17 mouse cellular contexts compared by ENCODE assay signal in the genomic region with DNA sequence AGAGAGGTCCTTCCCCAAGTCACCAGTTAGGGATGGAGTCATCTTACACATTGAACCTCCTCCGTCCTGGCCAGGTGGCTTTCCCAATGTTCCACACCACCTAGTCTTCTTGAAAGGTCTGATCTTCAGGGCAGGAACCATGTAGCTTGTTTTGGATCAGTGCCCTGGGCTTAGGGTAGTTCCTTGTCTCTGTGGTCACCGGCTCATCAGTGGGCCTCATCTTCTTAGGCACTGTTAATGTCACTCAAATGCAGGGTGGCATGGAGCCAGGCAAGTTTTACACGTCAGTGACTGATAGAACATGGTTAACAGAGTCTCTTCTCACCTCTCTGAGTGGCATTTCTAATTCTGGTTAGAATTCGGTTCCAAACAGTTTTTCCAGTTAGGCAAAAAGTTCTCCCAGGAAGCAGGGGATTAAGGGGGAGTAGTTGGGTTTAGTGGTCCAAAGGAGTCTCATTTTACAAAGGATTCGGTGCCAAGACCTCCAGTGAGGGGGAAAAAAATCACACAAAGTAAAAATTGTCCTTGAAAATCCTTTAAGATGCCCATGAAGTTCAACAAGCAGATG. TPM values are rescaled to one million over a fixed set of nuclear protein-coding genes. Genes with fewer than 3 reads are reported as not detected.
DNase-seq lines count a peak whose midpoint lies in the region; ATAC-seq lines count a peak whose summit lies in the region.
"Had no signal": no experiment of that assay in that cellular context is flagged by ENCODE, and none has a peak within 500 bp of the region (broad histone marks: within the 10 kb centered on the region; RNA-seq: fewer than 3 reads in every experiment).

No protein-coding gene starts in this region.

- peak overlapping the region; percentile 44 for H3K27ac ChIP-seq in heart, embryonic 13.5 days (replicated peaks)
- 0 out of 2 replicates have a peak overlapping the region, but pooled peaks have one; percentile 35 for H3K27ac ChIP-seq in midbrain, embryonic 10.5 days (replicated peaks)
- no peak overlapping the region for H3K27ac ChIP-seq in midbrain, embryonic 13.5 days
- H3K27ac ChIP-seq in forebrain, embryonic 13.5 days: no peak overlapping the region
- H3K27ac ChIP-seq: neural tube, embryonic 13.5 days had no signal

- peaks cover 47% of the 10 kb centered on the region for H3K4me1 ChIP-seq in heart, embryonic 13.5 days
- peaks cover 44% of the 10 kb centered on the region for H3K4me1 ChIP-seq in midbrain, embryonic 10.5 days
- peaks cover 11% of the 10 kb centered on the region for H3K4me1 ChIP-seq in midbrain, embryonic 13.5 days (replicated peaks)
- peaks cover 23% of the 10 kb centered on the region for H3K4me1 ChIP-seq in forebrain, embryonic 13.5 days

- no peak overlapping the region for H3K9ac ChIP-seq in heart, embryonic 13.5 days
- no peak overlapping the region for H3K9ac ChIP-seq in midbrain, embryonic 13.5 days (replicated peaks)
- no peak overlapping the region for H3K9ac ChIP-seq in forebrain, embryonic 13.5 days
- H3K9ac ChIP-seq: liver, postnatal 0 days; neural tube, embryonic 13.5 days had no signal

- no peaks in the 10 kb centered on the region for H3K9me3 ChIP-seq in heart, embryonic 13.5 days
- H3K9me3 ChIP-seq in midbrain, embryonic 10.5 days (replicated peaks): no peaks in the 10 kb centered on the region
- no peaks in the 10 kb centered on the region for H3K9me3 ChIP-seq in midbrain, embryonic 13.5 days
- no peaks in the 10 kb centered on the region for H3K9me3 ChIP-seq in forebrain, embryonic 13.5 days (replicated peaks)
- H3K9me3 ChIP-seq: neural tube, embryonic 13.5 days had no signal

- no peak overlapping the region for H3K4me2 ChIP-seq in heart, embryonic 13.5 days
- no peak overlapping the region for H3K4me2 ChIP-seq in midbrain, embryonic 13.5 days (replicated peaks)
- H3K4me2 ChIP-seq in forebrain, embryonic 13.5 days: no peak overlapping the region
- H3K4me2 ChIP-seq: neural tube, embryonic 13.5 days had no signal

- no peak overlapping the region for H3K4me3 ChIP-seq in heart, embryonic 13.5 days
- no peak overlapping the region for H3K4me3 ChIP-seq in midbrain, embryonic 10.5 days
- H3K4me3 ChIP-seq in midbrain, embryonic 13.5 days (replicated peaks): no peak overlapping the region
- H3K4me3 ChIP-seq in forebrain, embryonic 13.5 days: no peak overlapping the region
- H3K4me3 ChIP-seq: neural tube, embryonic 13.5 days had no signal

- H3K27me3 ChIP-seq in heart, embryonic 13.5 days (replicated peaks): no peaks in the 10 kb centered on the region
- no peaks in the 10 kb centered on the region for H3K27me3 ChIP-seq in midbrain, embryonic 10.5 days (ENCODE audit: low read depth, poor library complexity, severe bottlenecking)
- no peaks in the 10 kb centered on the region for H3K27me3 ChIP-seq in midbrain, embryonic 13.5 days
- no peaks in the 10 kb centered on the region for H3K27me3 ChIP-seq in forebrain, embryonic 13.5 days
- H3K27me3 ChIP-seq: neural tube, embryonic 13.5 days had no signal

- WGBS in heart, embryonic 13.5 days: 30% methylated on average over 5 of the region's 5 CpGs
- WGBS in midbrain, embryonic 10.5 days: 66% methylated on average over 5 of the region's 5 CpGs
- 50% methylated on average over 5 of the region's 5 CpGs for WGBS in midbrain, embryonic 13.5 days
- WGBS in forebrain, embryonic 13.5 days: 50% methylated on average over 5 of the region's 5 CpGs

- no peaks in the 10 kb centered on the region for H3K36me3 ChIP-seq in heart, embryonic 13.5 days
- no peaks in the 10 kb centered on the region for H3K36me3 ChIP-seq in midbrain, embryonic 10.5 days
- H3K36me3 ChIP-seq in midbrain, embryonic 13.5 days: no peaks in the 10 kb centered on the region
- no peaks in the 10 kb centered on the region for H3K36me3 ChIP-seq in forebrain, embryonic 13.5 days (ENCODE audit: poor library complexity, severe bottlenecking)
- H3K36me3 ChIP-seq: neural tube, embryonic 13.5 days had no signal

- intact Hi-C loops in heart, postnatal 14 days (cut with DNase I): no loop called here

- ATAC-seq in heart, embryonic 13.5 days (ENCODE audit: extremely low read depth, insufficient number of reproducible peaks, low FRiP score, low TSS enrichment): 0 out of 2 replicates have a peak, but pooled peaks have one; percentile 17
- no peak for ATAC-seq in midbrain, embryonic 13.5 days
- ATAC-seq in granulocyte monocyte progenitor cell, adult 5-6 weeks (replicated peaks; ENCODE audit: poor library complexity, severe bottlenecking): peak; percentile 24
- ATAC-seq in forebrain, embryonic 13.5 days: no peak
- ATAC-seq: forebrain, embryonic 14.5 days; hindbrain, embryonic 16.5 days; liver, postnatal 0 days had no signal

- no peak for DNase-seq in heart, postnatal 14 days
- no peak for DNase-seq in midbrain, embryonic 10.5 days (ENCODE audit: low spot score)
- no peak for DNase-seq in testis, postnatal 14 days (ENCODE audit: low spot score)
- no peak for DNase-seq in left cerebral cortex, adult 8-10 months (ENCODE audit: low spot score in 2 of 2)
- DNase-seq: adrenal gland, adult 8-10 months; embryo, embryonic 11 days; gastrocnemius, postnatal 25 days; liver, postnatal 0 days; midbrain, embryonic 14.5 days; thymus, postnatal 25 days had no signal

RNA-seq across cellular contexts. Expression of a gene that starts 26.2 kb away (rescaled TPM):
- polyA plus RNA-seq in heart, embryonic 13.5 days (2015; fragmentation: Nextera tagmentation; extraction: Ambion mirVana): 2.5 and 2.9 TPM in 2 replicates
- total RNA-seq in heart, postnatal 14 days (2021): 10 to 100 TPM; 18.6 to 21.7 TPM
- 2.9 and 3.0 TPM in 2 replicates for polyA plus RNA-seq in midbrain, embryonic 10.5 days (2016; fragmentation: Nextera tagmentation; extraction: Ambion mirVana)
- polyA plus RNA-seq in midbrain, embryonic 13.5 days (2015; fragmentation: Nextera tagmentation; extraction: Ambion mirVana): 4.0 and 4.7 TPM in 2 replicates
- 0.52 and 6.0 TPM in 2 replicates for total RNA-seq in granulocyte monocyte progenitor cell, adult 5-6 weeks (2014; fragmentation: Nextera tagmentation)
- total RNA-seq in granulocyte monocyte progenitor cell, adult 5-6 weeks (2017): 0.21 and 0.60 TPM in 2 replicates
- polyA plus RNA-seq in forebrain, embryonic 13.5 days (2015; fragmentation: Nextera tagmentation; extraction: Ambion mirVana): 1.6 and 2.8 TPM in 2 replicates
- 1 to 10 TPM; 3.4 to 5.2 (median 4.7) TPM for total RNA-seq in left cerebral cortex, adult 8-10 months (2022)

RNA-seq across cellular contexts. Expression of a gene that starts 43.7 kb away (rescaled TPM):
- polyA plus RNA-seq in heart, embryonic 13.5 days (2015; fragmentation: Nextera tagmentation; extraction: Ambion mirVana): 196 and 218 TPM in 2 replicates
- total RNA-seq in heart, postnatal 14 days (2021): 100 to 1,000 TPM; 113 to 115 TPM
- polyA plus RNA-seq in midbrain, embryonic 10.5 days (2016; fragmentation: Nextera tagmentation; extraction: Ambion mirVana): 261 and 272 TPM in 2 replicates
- polyA plus RNA-seq in midbrain, embryonic 13.5 days (2015; fragmentation: Nextera tagmentation; extraction: Ambion mirVana): 353 and 358 TPM in 2 replicates
- total RNA-seq in granulocyte monocyte progenitor cell, adult 5-6 weeks (2014; fragmentation: Nextera tagmentation): 221 and 248 TPM in 2 replicates
- 186 and 206 TPM in 2 replicates for total RNA-seq in granulocyte monocyte progenitor cell, adult 5-6 weeks (2017)
- polyA plus RNA-seq in forebrain, embryonic 13.5 days (2015; fragmentation: Nextera tagmentation; extraction: Ambion mirVana): 336 and 347 TPM in 2 replicates
- total RNA-seq in left cerebral cortex, adult 8-10 months (2022): 100 to 1,000 TPM; 167 to 180 (median 175) TPM

Comparison
In these comparisons a context has a peak if more than half of its experiments do, and no peak if none do; other contexts are left out.
1. H3K27ac ChIP-seq: peak in heart, embryonic 13.5 days (single experiment) and midbrain, embryonic 10.5 days (single experiment); none in midbrain, embryonic 13.5 days (single experiment) and forebrain, embryonic 13.5 days (single experiment).
2. ATAC-seq: peak in heart, embryonic 13.5 days (single experiment) and granulocyte monocyte progenitor cell, adult 5-6 weeks (single experiment); none in midbrain, embryonic 13.5 days (single experiment) and forebrain, embryonic 13.5 days (single experiment).